Mouse (Mus musculus) kidney, adult 2 months (tissue): ENCODE measurements around the gene Nmnat3. TPM values are rescaled to one million over a fixed set of nuclear protein-coding genes. Genes with fewer than 3 reads are reported as not detected.

Experiments used
- DNase-seq: peaks from one replicate; pipeline ENCODE4 v3.0.0; 2021
- H3K27ac ChIP-seq: fragments of 200-500 bp; 2 replicates; pipeline ENCODE4 v1.5.1; 2012; ENCODE audit warnings: low read depth, low read length, control low read depth, inconsistent platforms; ENCODE audit not compliant: insufficient read depth
- H3K27me3 ChIP-seq: fragments of 200-500 bp; replicated peaks from 2 replicates; pipeline ENCODE4 v1.6.1; 2012; ENCODE audit warnings: mild to moderate bottlenecking, moderate library complexity, low read length, inconsistent platforms; ENCODE audit not compliant: control insufficient read depth, insufficient read depth
- H3K36me3 ChIP-seq: fragments of 200-500 bp; 2 replicates; pipeline ENCODE4 v1.6.1; 2012; ENCODE audit warnings: mild to moderate bottlenecking, moderate library complexity, low read length, inconsistent platforms; ENCODE audit not compliant: control insufficient read depth, insufficient read depth
- H3K4me1 ChIP-seq: fragments of 200-500 bp; 2 replicates; pipeline ENCODE4 v1.6.1; 2011; ENCODE audit warnings: low read length; ENCODE audit not compliant: control insufficient read depth, insufficient read depth
- H3K4me3 ChIP-seq: fragments of 200-500 bp; 2 replicates; pipeline ENCODE4 v1.5.1; 2011; ENCODE audit warnings: mild to moderate bottlenecking, low read depth, low read length, control low read depth; ENCODE audit not compliant: insufficient read depth
- CTCF ChIP-seq: fragments of 200-500 bp; conservative IDR thresholded peaks from 2 replicates; pipeline ENCODE4 v1.5.1; 2011; ENCODE audit warnings: low read depth, mild to moderate bottlenecking, control low read depth, low read length, moderate library complexity, mixed read lengths; ENCODE audit not compliant: insufficient read depth, insufficient read length
- POLR2A ChIP-seq: fragments of 200-500 bp; IDR thresholded peaks from one replicate; pipeline ENCODE4 v1.6.1; 2011; ENCODE audit warnings: low read depth, low read length, control low read depth
- WGBS: fragments of 180-500 bp; shearing (Covaris S2); methylation state at CpG from one replicate; pipeline ENCODE4 v1.1.7; 2018; 5-methylcytosine and 5-hydroxymethylcytosine counted together
- polyA plus RNA-seq: library from polyadenylated mRNA; depleted of rRNA; stranded (reverse); fragments of >200 nt; gene quantifications from 2 replicates; pipeline ENCODE4 v1.2.3, GENCODE M21; 2012

Gene Nmnat3
- polyA plus RNA-seq, 1 experiment: 27.7 TPM

DNA sequence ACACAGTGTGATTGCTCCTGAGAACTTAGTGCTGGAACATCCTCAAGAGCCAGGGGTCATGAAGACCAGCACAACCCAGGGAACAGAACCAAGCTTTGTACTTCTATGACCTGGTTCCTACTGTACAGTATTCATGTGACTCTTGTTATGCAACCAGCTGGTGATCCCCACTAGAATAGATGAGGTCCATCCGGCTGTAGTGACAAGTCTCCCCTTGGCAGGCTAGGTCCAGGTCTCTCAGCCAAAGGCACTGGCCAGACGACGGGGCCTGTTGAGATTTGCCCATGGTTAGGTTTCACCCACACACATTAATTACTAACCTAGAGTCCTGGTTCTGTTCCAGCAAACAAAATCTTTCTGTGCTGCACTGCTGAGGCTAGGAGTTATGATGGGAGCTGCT is 131.1 kb downstream of the Nmnat3 start:
- DNase-seq: peak; percentile 75

DNA sequence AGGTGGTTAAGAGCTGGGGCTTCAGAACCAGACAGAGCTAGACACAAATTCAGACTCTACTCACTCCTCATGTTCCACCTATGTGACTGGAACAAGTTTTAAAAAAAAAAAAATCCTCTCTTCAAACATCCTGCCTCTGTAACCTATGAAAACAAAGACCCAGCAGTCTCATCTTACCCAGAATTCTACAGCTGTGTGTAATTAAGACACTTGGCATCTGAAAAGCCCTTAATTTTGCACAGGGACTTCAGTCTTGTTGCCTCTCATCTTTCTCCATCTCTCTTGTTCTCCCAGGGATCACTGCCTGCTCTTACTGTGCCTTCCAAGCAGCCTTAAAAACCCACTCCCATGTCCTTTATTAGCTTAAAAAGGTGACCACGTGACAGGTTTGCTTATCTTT is 133.4 kb downstream of the Nmnat3 start:
- no peak for DNase-seq
- TF ChIP-seq CTCF: no peak
- 29% methylated on average over 1 of the region's 1 CpGs for WGBS
- Histone ChIP-seq H3K36me3 (no peaks in the 10 kb centered on the region; the same call in 1 of the 2 replicates), H3K27ac (no peak overlapping the region), H3K27me3 (no peaks in the 10 kb centered on the region), H3K4me1 (peaks cover 13% of the 10 kb centered on the region), H3K4me3 (no peak overlapping the region)

More for the DNA sequence above, 131.1 kb downstream of the Nmnat3 start:
- H3K36me3 ChIP-seq: no peaks in the 10 kb centered on the region; the same call in 1 of the 2 replicates
- H3K27ac ChIP-seq: no peak overlapping the region
- TF ChIP-seq CTCF: no peak
- no peak for TF ChIP-seq POLR2A
- peaks cover 13% of the 10 kb centered on the region for H3K4me1 ChIP-seq
- no peaks in the 10 kb centered on the region for H3K27me3 ChIP-seq
- H3K4me3 ChIP-seq: no peak overlapping the region
- 48% methylated on average over 3 of the region's 3 CpGs for WGBS

- WGBS: 51% methylated on average over 3 of the region's 3 CpGs
- no peak for DNase-seq
Observed at GRCm38 (mm10) chr9:98421903-98422302, 134.7 kb downstream of the Nmnat3 start.

GRCm38 (mm10) chr9:98422656-98423055 is 135.4 kb downstream of the Nmnat3 start, which contains the start of gene Rbp1:
Rbp1 (plus strand) TSS chr9:98422961.
- peaks cover 13% of the 10 kb centered on the region for H3K4me1 ChIP-seq
- no peak within 1 kb of the TSS for H3K4me3 ChIP-seq
- no peaks in the 10 kb centered on the region for H3K27me3 ChIP-seq
- no peaks in the 10 kb centered on the region for H3K36me3 ChIP-seq
- TF ChIP-seq CTCF: no peak
- TF ChIP-seq POLR2A: no peak
- H3K27ac ChIP-seq: no peak within 1 kb of the TSS
- peak; percentile 58 for DNase-seq
- 55% methylated on average over 5 of the region's 5 CpGs for WGBS

More at GRCm38 (mm10) chr9:98421903-98422302, 134.7 kb downstream of the Nmnat3 start:
- Histone ChIP-seq H3K4me3 (no peak overlapping the region), H3K27ac (no peak overlapping the region), H3K27me3 (no peaks in the 10 kb centered on the region), H3K36me3 (no peaks in the 10 kb centered on the region), H3K4me1 (peaks cover 13% of the 10 kb centered on the region)
- TF ChIP-seq POLR2A (no peak), CTCF (no peak)

- Histone ChIP-seq H3K27me3 (no peaks in the 10 kb centered on the region), H3K27ac (no peak overlapping the region), H3K36me3 (no peaks in the 10 kb centered on the region), H3K4me1 (peaks cover 5% of the 10 kb centered on the region; the same call in 1 of the 2 replicates), H3K4me3 (no peak overlapping the region)
- WGBS: 31% methylated on average over 4 of the region's 4 CpGs
- no peak for DNase-seq
- TF ChIP-seq POLR2A (no peak), CTCF (no peak)
Observed at GRCm38 (mm10) chr9:98423691-98424090, 136.5 kb downstream of the Nmnat3 start.

DNA sequence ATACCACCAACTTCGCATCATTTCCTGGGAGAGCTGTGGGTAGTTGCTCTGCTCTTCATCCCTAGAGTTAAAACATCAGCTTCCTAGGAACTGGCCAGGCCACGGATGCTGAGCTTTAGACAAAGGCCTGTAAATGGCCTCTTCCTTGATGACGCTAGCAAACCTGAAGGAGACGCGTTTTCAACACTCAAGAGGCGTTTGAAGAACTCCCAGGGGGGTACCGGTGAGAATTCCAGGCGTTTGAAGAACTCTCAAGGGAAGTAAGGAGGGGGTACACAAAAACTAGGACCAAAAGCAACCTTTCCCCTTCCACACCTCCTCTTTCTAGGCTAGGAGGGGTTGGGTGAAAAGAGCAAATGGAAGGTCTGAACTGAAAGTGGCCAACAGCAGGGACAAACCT is 137.1 kb downstream of the Nmnat3 start:
- no peak for DNase-seq
- Histone ChIP-seq H3K4me1 (peaks cover 9% of the 10 kb centered on the region; the same call in 1 of the 2 replicates), H3K27ac (no peak overlapping the region), H3K36me3 (no peaks in the 10 kb centered on the region), H3K4me3 (peak overlapping the region; percentile 50; the same call in 1 of the 2 replicates), H3K27me3 (no peaks in the 10 kb centered on the region)
- WGBS: 12% methylated on average over 8 of the region's 8 CpGs
- TF ChIP-seq CTCF: no peak
- TF ChIP-seq POLR2A: no peak

GRCm38 (mm10) chr9:98424725-98425210 is 137.5 kb downstream of the Nmnat3 start:
- H3K27ac ChIP-seq: no peak overlapping the region
- WGBS: 1% methylated on average over 42 of the region's 42 CpGs
- TF ChIP-seq POLR2A (no peak), CTCF (no peak)
- peak; percentile 65 for DNase-seq
- no peaks in the 10 kb centered on the region for H3K27me3 ChIP-seq
- H3K4me1 ChIP-seq: peaks cover 13% of the 10 kb centered on the region; the same call in 1 of the 2 replicates
- peak overlapping the region; percentile 50 for H3K4me3 ChIP-seq
- no peaks in the 10 kb centered on the region for H3K36me3 ChIP-seq

DNA sequence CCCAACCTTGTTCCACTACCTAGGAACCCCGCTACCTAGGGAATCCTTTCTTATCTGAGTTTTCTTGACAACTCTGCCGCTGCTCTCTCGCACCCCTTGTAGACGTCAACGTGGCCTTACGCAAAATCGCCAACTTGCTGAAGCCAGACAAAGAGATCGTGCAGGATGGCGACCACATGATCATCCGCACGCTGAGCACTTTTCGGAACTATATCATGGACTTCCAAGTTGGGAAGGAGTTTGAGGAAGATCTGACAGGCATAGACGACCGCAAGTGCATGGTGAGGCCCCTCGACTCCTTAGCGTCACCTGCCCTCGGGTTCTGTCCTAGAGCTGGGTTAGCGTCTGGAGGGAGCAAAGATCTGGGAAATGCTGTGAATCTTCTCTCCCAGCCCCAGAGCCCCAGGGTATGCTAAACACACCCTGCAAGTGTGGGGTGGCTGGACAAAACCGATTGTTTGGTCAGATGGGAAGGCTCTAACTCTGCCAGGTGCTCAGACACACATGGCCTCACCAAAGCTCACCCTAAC is 138.2 kb downstream of the Nmnat3 start:
- no peak for DNase-seq
- Histone ChIP-seq H3K27me3 (no peaks in the 10 kb centered on the region), H3K4me1 (peaks cover 13% of the 10 kb centered on the region; the same call in 1 of the 2 replicates), H3K4me3 (peak overlapping the region; percentile 50), H3K36me3 (no peaks in the 10 kb centered on the region), H3K27ac (no peak overlapping the region)
- 31% methylated on average over 19 of the region's 19 CpGs for WGBS
- TF ChIP-seq POLR2A: no peak
- no peak for TF ChIP-seq CTCF
